Mouse (Mus musculus) spleen, adult 2 months (tissue): ENCODE measurements around the gene Dirc2.

Source experiments
- CTCF ChIP-seq: fragments of 200-500 bp; IDR thresholded peaks from 2 replicates; pipeline ENCODE4 v1.5.1; 2011; ENCODE audit warnings: mild to moderate bottlenecking, inconsistent platforms; ENCODE audit not compliant: insufficient read depth, insufficient read length, insufficient replicate concordance; ENCODE audit errors: extremely low read depth
- POLR2A ChIP-seq: fragments of 200-500 bp; IDR thresholded peaks from 2 replicates; pipeline ENCODE4 v1.6.1; 2011; ENCODE audit warnings: low read depth, low read length, inconsistent platforms

- TF ChIP-seq CTCF (no peak), POLR2A (no peak)
Measured at GRCm38 (mm10) chr16:35781096-35781495, 11.9 kb upstream of the Dirc2 start.
